Mouse (Mus musculus) embryonic facial prominence, embryonic 15.5 days (tissue): ENCODE results near the gene Camk2d. TPM values are rescaled to one million over a fixed set of nuclear protein-coding genes. Genes with fewer than 3 reads are reported as not detected.

Experiments
- polyA plus RNA-seq: library from polyadenylated mRNA; unstranded; fragments of >200 nt; fragmentation: Nextera tagmentation; extraction: Ambion mirVana; gene quantifications from 2 replicates; pipeline ENCODE4 v1.2.1, GENCODE M21; 2015

Gene Camk2d
- polyA plus RNA-seq, 1 experiment from 2014 or later: 32.9 TPM

Other genes starting within 250 kb of the Camk2d start
- 4.4 and 6.0 TPM in 2 replicates for gene Arsj, start 232.6 kb upstream of the Camk2d start, polyA plus RNA-seq